24 mouse cellular contexts compared by ENCODE assay signal in the genomic region with DNA sequence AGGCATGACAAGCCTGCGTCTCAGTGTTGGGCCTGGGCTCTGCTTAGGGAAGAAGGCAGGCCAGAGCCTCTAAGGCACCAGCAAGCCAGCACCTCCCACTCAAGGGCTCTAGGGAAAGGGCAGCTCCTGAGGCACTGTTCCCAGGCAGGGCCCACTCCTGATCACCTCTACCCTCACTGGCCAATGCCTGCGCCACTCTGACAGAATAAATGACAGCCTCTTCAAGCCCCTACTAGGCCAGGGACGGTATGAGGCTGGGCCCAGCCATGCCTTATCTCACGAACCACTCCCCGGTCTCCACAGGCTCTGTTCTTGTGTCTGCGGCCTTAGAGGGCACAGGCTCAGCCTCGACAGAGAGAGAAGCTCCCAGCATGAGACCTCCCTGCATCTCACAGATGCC.
DNase-seq lines count a peak whose midpoint lies in the region; ATAC-seq and TF ChIP-seq lines count a peak whose summit lies in the region.
"Had no signal": no experiment of that assay in that cellular context is flagged by ENCODE, and none has a peak within 500 bp of the region (broad histone marks: within the 10 kb centered on the region; RNA-seq: fewer than 3 reads in every experiment).

No protein-coding gene starts in this region.

- no peak overlapping the region; the same call in 1 of the 2 replicates for H3K4me2 ChIP-seq in heart, embryonic 11.5 days
- no peak overlapping the region for H3K4me2 ChIP-seq in heart, embryonic 15.5 days
- H3K4me2 ChIP-seq in kidney, embryonic 16.5 days (replicated peaks; ENCODE audit: low read depth, low read length) = no peak overlapping the region
- H3K4me2 ChIP-seq: embryonic facial prominence, embryonic 15.5 days; hindbrain, embryonic 13.5 days; intestine, embryonic 15.5 days had no signal

- DNase-seq in heart, postnatal 25 days (ENCODE audit: low spot score) = no peak
- DNase-seq in heart, adult 11 months = no peak
- DNase-seq in kidney, postnatal 4 days = no peak
- no peak for DNase-seq in G1E (ENCODE audit: low spot score)
- no peak for DNase-seq in urinary bladder, postnatal 14 days (ENCODE audit: low spot score)
- DNase-seq: adrenal gland, adult 2 months; adrenal gland, postnatal 25 days; cerebellum, adult 18-20 months; cerebellum, adult 9-11 months; cerebellum, postnatal 36 days; gastrocnemius, adult 2 months; gastrocnemius, postnatal 25 days; heart, postnatal 4 days; kidney, adult 8-10 months had no signal

- H3K27ac ChIP-seq in heart, embryonic 11.5 days (ENCODE audit: low read depth, low read length) = peak overlapping the region; percentile 15; the same call in 1 of the 2 replicates
- no peak overlapping the region; the same call in 1 of the 2 replicates for H3K27ac ChIP-seq in heart, embryonic 15.5 days
- H3K27ac ChIP-seq in kidney, embryonic 16.5 days (ENCODE audit: low read length) = no peak overlapping the region
- H3K27ac ChIP-seq: embryonic facial prominence, embryonic 15.5 days; forebrain, embryonic 10.5 days; gastrocnemius, adult 2 months; hindbrain, embryonic 13.5 days; intestine, embryonic 15.5 days had no signal

- intact Hi-C loops in heart, postnatal 25 days (cut with DNase I) = no loop called here

- H3K4me1 ChIP-seq in heart, embryonic 11.5 days (ENCODE audit: control insufficient read depth, insufficient read depth, low read length) = peaks cover 21% of the 10 kb centered on the region
- H3K4me1 ChIP-seq in heart, embryonic 15.5 days (replicated peaks) = peaks cover 11% of the 10 kb centered on the region
- H3K4me1 ChIP-seq in kidney, embryonic 16.5 days (ENCODE audit: insufficient read depth, low read length) = no peaks in the 10 kb centered on the region
- H3K4me1 ChIP-seq in G1E (ENCODE audit: insufficient read depth, low read depth, low read length) = no peaks in the 10 kb centered on the region
- H3K4me1 ChIP-seq: intestine, embryonic 15.5 days had no signal

- 19% methylated on average over 7 of the region's 7 CpGs for WGBS in heart, embryonic 11.5 days (ENCODE audit: insufficient replicate concordance)
- 25% methylated on average over 7 of the region's 7 CpGs for WGBS in heart, embryonic 15.5 days
- WGBS in kidney, embryonic 16.5 days = 78% methylated on average over 7 of the region's 7 CpGs

- no peak for TF ChIP-seq CTCF in G1E (IDR thresholded peaks at IDR 0.05; ENCODE audit: low read depth, low read length)

- H3K9ac ChIP-seq in heart, embryonic 11.5 days (ENCODE audit: low read depth, low read length) = no peak overlapping the region; the same call in 1 of the 2 replicates
- H3K9ac ChIP-seq in heart, embryonic 15.5 days = no peak overlapping the region
- H3K9ac ChIP-seq in kidney, embryonic 16.5 days (replicated peaks; ENCODE audit: low read length) = no peak overlapping the region
- H3K9ac ChIP-seq: embryonic facial prominence, embryonic 15.5 days; hindbrain, embryonic 13.5 days; intestine, embryonic 15.5 days had no signal

- no peaks in the 10 kb centered on the region for H3K27me3 ChIP-seq in heart, embryonic 11.5 days (ENCODE audit: control insufficient read depth, insufficient read depth, low read length)
- H3K27me3 ChIP-seq in heart, embryonic 15.5 days = no peaks in the 10 kb centered on the region
- no peaks in the 10 kb centered on the region for H3K27me3 ChIP-seq in kidney, embryonic 16.5 days (ENCODE audit: insufficient read depth, low read length)
- H3K27me3 ChIP-seq in G1E (ENCODE audit: insufficient read depth, low read length) = no peaks in the 10 kb centered on the region
- H3K27me3 ChIP-seq: CH12.LX; embryonic facial prominence, embryonic 15.5 days; hindbrain, embryonic 13.5 days; intestine, embryonic 15.5 days had no signal

- no peak overlapping the region for H3K4me3 ChIP-seq in heart, embryonic 11.5 days (ENCODE audit: low read depth, low read length)
- H3K4me3 ChIP-seq in heart, embryonic 15.5 days = no peak overlapping the region
- H3K4me3 ChIP-seq in kidney, embryonic 16.5 days (ENCODE audit: low read length) = no peak overlapping the region
- peak overlapping the region; percentile 17; the same call in 1 of the 2 replicates for H3K4me3 ChIP-seq in G1E (ENCODE audit: low read depth, low read length)
- H3K4me3 ChIP-seq: embryonic facial prominence, embryonic 15.5 days; erythroblast, embryonic 14.5 days; forebrain, embryonic 10.5 days; gastrocnemius, adult 2 months; hindbrain, embryonic 13.5 days; intestine, embryonic 15.5 days had no signal

- H3K36me3 ChIP-seq in heart, embryonic 11.5 days (ENCODE audit: control insufficient read depth, insufficient read depth, low read length) = no peaks in the 10 kb centered on the region
- no peaks in the 10 kb centered on the region for H3K36me3 ChIP-seq in heart, embryonic 15.5 days
- H3K36me3 ChIP-seq in kidney, embryonic 16.5 days (ENCODE audit: insufficient read depth, low read length) = no peaks in the 10 kb centered on the region
- H3K36me3 ChIP-seq in G1E (replicated peaks) = no peaks in the 10 kb centered on the region
- H3K36me3 ChIP-seq: embryonic facial prominence, embryonic 15.5 days; hindbrain, embryonic 13.5 days; intestine, embryonic 15.5 days had no signal

- no peaks in the 10 kb centered on the region for H3K9me3 ChIP-seq in heart, embryonic 11.5 days (replicated peaks; ENCODE audit: control insufficient read depth, low read length)
- H3K9me3 ChIP-seq in heart, embryonic 15.5 days (replicated peaks) = no peaks in the 10 kb centered on the region
- no peaks in the 10 kb centered on the region for H3K9me3 ChIP-seq in kidney, embryonic 16.5 days (ENCODE audit: low read length)
- H3K9me3 ChIP-seq in G1E (replicated peaks) = peaks cover 89% of the 10 kb centered on the region
- H3K9me3 ChIP-seq: embryonic facial prominence, embryonic 15.5 days; forebrain, embryonic 10.5 days; hindbrain, embryonic 13.5 days; intestine, embryonic 15.5 days had no signal

- ATAC-seq in heart, embryonic 11.5 days (replicated peaks; ENCODE audit: insufficient number of reproducible peaks, low FRiP score, low TSS enrichment) = peak; percentile 59
- peak; percentile 44; the same call in 1 of the 2 replicates for ATAC-seq in heart, embryonic 15.5 days (replicated peaks; ENCODE audit: insufficient number of reproducible peaks, insufficient read depth, low FRiP score, low read depth)
- peak; percentile 10; the same call in 1 of the 2 replicates for ATAC-seq in kidney, embryonic 16.5 days (ENCODE audit: low FRiP score, low TSS enrichment)
- ATAC-seq in G1E (ENCODE audit: extremely low read depth, insufficient number of reproducible peaks, low FRiP score, poor library complexity, severe bottlenecking) = no peak
- ATAC-seq: forebrain, embryonic 14.5 days; intestine, embryonic 15.5 days had no signal
